Mouse (Mus musculus) heart, adult 9 months (tissue): ENCODE measurements around the gene Acss1.

Experiments
- DNase-seq, 2 experiments: peaks; one replicate each; pipeline ENCODE4 v3.0.0; 2022; ENCODE audit warnings: low spot score in 2 of 2

The Acss1 gene

GRCm38 (mm10) chr2:150569847-150570590 lies 98.3 kb downstream of the Acss1 start, which contains the start of gene Cst7:
Gene Cst7 (plus strand): TSS chr2:150570415.
- no peak for DNase-seq
